Mouse (Mus musculus): ENCODE data around the gene Tlr9. TPM values are rescaled to one million over a fixed set of nuclear protein-coding genes. Genes with fewer than 3 reads are reported as not detected.
A peak's percentile ranks its signal among the peaks of the same experiment; 100 is the strongest.

Tlr9 gene
- under 1 TPM in 1 of 3 experiments, not detected in 2; 0.14 TPM for polyA plus RNA-seq (2017; shearing (Covaris generic))

GRCm38 (mm10) chr9:106222261-106222851, at the start of gene Tlr9:
Gene Tlr9 (plus strand): TSS chr9:106222598.
- ATAC-seq, result no peak

- no peak for ATAC-seq
These were observed 49.0 kb upstream of the Tlr9 start for GRCm38 (mm10) chr9:106173363-106173762.

GRCm38 (mm10) chr9:106175552-106176200, 46.7 kb upstream of the Tlr9 start:
- ATAC-seq, result peak; percentile 13

GRCm38 (mm10) chr9:106176769-106177168, 45.6 kb upstream of the Tlr9 start:
- ATAC-seq, result no peak

GRCm38 (mm10) chr9:106177799-106178198, 44.6 kb upstream of the Tlr9 start:
- no peak for ATAC-seq

- no peak for ATAC-seq
These were observed 42.9 kb upstream of the Tlr9 start for GRCm38 (mm10) chr9:106179454-106179853.

GRCm38 (mm10) chr9:106179964-106180363, 42.4 kb upstream of the Tlr9 start:
- no peak for ATAC-seq

- ATAC-seq, result peak; percentile 44
These were observed 40.3 kb upstream of the Tlr9 start for GRCm38 (mm10) chr9:106182146-106182545.

GRCm38 (mm10) chr9:106183996-106184395, 38.4 kb upstream of the Tlr9 start:
- no peak for ATAC-seq

GRCm38 (mm10) chr9:106191355-106191754, 31.0 kb upstream of the Tlr9 start:
- ATAC-seq, result no peak

- ATAC-seq, result no peak
These were observed 30.4 kb upstream of the Tlr9 start for GRCm38 (mm10) chr9:106192024-106192423.

GRCm38 (mm10) chr9:106192998-106193397, 29.4 kb upstream of the Tlr9 start:
- peak; percentile 67 for ATAC-seq

GRCm38 (mm10) chr9:106193930-106194807, 28.2 kb upstream of the Tlr9 start:
- ATAC-seq, result peak; percentile 16

- no peak for ATAC-seq
These were observed 26.7 kb upstream of the Tlr9 start for GRCm38 (mm10) chr9:106195693-106196092.

- ATAC-seq, result peak; percentile 36
These were observed 25.2 kb upstream of the Tlr9 start for GRCm38 (mm10) chr9:106197081-106197713.

- no peak for ATAC-seq
These were observed 24.7 kb upstream of the Tlr9 start for GRCm38 (mm10) chr9:106197732-106198131.

- peak; percentile 13 for ATAC-seq
These were observed 23.4 kb upstream of the Tlr9 start for GRCm38 (mm10) chr9:106198962-106199458.

GRCm38 (mm10) chr9:106199535-106200272, 22.7 kb upstream of the Tlr9 start, which contains the start of gene Ppm1m:
Gene Ppm1m (minus strand): TSS chr9:106199746.
- no peak for ATAC-seq

GRCm38 (mm10) chr9:106201895-106202294, 20.5 kb upstream of the Tlr9 start:
- no peak for ATAC-seq

GRCm38 (mm10) chr9:106202819-106203636, 19.4 kb upstream of the Tlr9 start, which contains the start of gene Twf2:
Gene Twf2 (plus strand): TSS chr9:106203108.
- peak; percentile 79 for ATAC-seq

Measured in inflammation-experienced regulatory T-cells, adult 6 months (primary cell).